Mouse (Mus musculus): ENCODE results near the gene Ptprj.

DNA sequence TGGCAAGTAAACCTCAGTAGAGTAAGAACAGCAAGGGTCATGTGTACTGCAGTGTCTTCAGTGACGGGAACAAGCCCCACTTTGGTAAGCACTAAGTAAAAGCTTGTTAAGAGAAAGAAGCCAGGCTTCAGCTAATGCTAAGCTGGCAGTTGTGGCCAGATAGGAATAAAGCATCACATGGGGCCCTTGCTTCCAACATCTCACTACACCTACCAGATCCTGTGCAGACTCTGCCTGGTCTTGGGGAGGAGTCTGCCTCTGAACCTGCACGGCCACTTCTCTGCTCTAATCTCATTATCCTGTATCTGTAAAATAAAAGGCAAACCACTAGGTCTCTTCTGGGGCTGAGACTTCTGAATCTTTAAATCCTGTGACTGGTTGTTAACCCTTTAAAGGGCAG is 39.2 kb upstream of the Ptprj start:
- TF ChIP-seq CTCF (IDR thresholded peaks at IDR 0.05) (no peak), POLR2A (IDR thresholded peaks at IDR 0.05; ENCODE audit: insufficient read depth, low read depth, low read length) (no peak), EP300 (IDR thresholded peaks at IDR 0.05; ENCODE audit: insufficient read depth, low read depth, low read length) (no peak)

Measured in heart, adult 2 months (tissue).